Mouse (Mus musculus): ENCODE measurements around the gene Il17d. TPM values are rescaled to one million over a fixed set of nuclear protein-coding genes. Genes with fewer than 3 reads are reported as not detected.

The Il17d gene
- total RNA-seq, 2 experiments from 2014 or later = not detected

DNA sequence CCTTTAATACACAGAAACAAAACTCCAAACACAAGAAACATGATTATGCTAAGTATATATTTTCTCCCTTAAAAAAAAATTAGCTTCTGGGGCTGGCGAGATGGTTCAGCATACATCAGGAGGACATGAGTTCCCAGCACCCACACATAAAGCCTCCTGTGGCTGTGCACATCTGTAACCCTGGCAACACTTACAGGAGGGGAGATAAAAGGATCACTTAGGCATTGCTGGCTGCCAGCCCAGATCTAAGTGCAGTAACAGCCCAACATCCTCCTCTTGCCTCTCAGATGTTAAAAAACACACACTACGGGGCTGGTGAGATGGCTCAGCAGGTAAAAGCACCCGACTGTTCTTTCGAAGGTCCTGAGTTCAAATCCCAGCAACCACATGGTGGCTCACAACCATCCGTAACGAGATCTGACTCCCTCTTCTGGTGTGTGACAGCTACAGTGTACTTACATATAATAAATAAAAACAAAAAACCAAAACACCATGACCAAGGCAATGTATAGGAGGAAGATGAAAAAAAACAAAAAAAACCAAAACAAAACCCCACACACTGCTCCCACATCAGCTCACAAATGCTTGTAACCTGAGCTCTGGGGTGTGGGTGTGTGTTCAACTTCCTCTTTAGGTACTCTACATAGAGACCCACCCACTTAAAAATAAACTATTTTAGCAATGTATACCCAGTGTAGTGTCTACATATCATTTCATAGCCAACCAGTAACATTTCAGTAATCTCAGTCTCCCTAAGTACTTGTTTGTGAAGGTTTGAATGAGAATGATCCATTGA is 50.4 kb downstream of the Il17d start:
- no peak for ATAC-seq (replicated peaks; ENCODE audit: low FRiP score, low TSS enrichment, poor library complexity, severe bottlenecking)

DNA sequence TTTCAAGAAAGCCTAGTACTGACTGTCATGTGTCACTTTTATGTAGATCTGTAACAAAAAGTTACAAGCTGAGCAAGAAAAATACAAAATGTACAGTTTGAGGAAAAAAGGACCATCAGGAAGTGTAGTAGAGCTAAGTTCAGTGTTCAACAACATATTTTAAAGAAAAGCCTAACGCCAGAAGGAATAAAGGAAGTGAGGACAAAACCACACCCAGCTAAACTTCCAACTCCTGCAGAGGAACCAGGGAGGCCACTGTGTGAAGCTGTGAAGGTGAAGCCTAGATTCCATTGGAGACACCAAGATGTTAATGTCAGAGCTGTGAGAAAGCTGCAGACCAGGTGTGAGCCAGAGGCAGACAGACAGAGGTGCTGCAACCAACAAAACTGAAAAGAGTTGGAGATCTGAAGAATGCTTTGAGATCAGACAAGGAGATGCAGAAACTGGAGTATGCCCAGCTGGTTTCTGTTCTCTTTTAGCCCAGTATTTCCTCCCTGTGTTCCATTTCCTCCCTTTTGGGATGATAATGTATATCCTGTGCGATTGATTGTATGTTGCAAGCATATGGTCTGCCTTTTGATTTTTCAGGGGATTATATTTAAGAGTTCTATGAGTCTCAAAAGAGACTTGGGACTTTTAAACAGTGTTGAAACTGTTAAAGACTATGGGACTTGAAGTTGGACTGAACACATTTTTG is 51.9 kb downstream of the Il17d start:
- no peak for ATAC-seq (replicated peaks; ENCODE audit: low FRiP score, low TSS enrichment, poor library complexity, severe bottlenecking)

DNA sequence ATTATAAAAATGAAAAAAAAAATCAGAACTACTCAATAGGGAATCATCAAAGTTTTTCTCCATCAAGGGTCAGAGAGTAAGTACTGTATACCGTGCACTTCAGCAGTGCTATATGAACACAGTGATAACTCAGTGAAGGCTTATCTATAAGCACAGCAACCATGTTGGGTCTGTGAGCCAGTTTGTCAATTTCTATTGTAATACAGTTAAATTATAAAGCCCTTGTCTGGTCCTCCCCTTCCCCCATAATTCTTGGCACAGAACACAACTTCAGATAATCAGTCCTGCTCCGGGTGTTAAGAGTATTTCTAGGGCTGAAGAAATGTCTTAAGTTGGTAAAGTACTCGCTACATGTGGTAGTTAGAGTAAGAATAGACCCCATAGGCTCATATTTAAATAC is 67.3 kb downstream of the Il17d start:
- ATAC-seq (replicated peaks; ENCODE audit: low FRiP score, low TSS enrichment, poor library complexity, severe bottlenecking) = peak; percentile 71

Other genes starting within 250 kb of the Il17d start
- gene Cryl1, start 126.2 kb upstream of the Il17d start, total RNA-seq (2014; fragmentation: Nextera tagmentation) = 28.4 and 38.5 TPM in 2 replicates
- gene Cryl1, start 126.2 kb upstream of the Il17d start, total RNA-seq (2017) = 17.4 and 34.9 TPM in 2 replicates
- gene Ift88, start 100.7 kb upstream of the Il17d start, total RNA-seq (2014; fragmentation: Nextera tagmentation) = 5.7 and 6.0 TPM in 2 replicates
- gene Ift88, start 100.7 kb upstream of the Il17d start, total RNA-seq (2017) = 7.2 and 13.5 TPM in 2 replicates
- gene Eef1akmt1, start 46.8 kb downstream of the Il17d start, total RNA-seq (2014; fragmentation: Nextera tagmentation) = 42.2 and 46.4 TPM in 2 replicates
- gene Eef1akmt1, start 46.8 kb downstream of the Il17d start, total RNA-seq (2017) = 14.7 and 18.2 TPM in 2 replicates
- 48.5 and 56.7 TPM in 2 replicates for gene Xpo4, start 140.7 kb downstream of the Il17d start, total RNA-seq (2014; fragmentation: Nextera tagmentation)
- gene Xpo4, start 140.7 kb downstream of the Il17d start, total RNA-seq (2017) = 61.1 and 69.0 TPM in 2 replicates
- not detected in 2 replicates for gene Gm49361, start 221.3 kb downstream of the Il17d start, total RNA-seq (2014; fragmentation: Nextera tagmentation)
- gene Gm49361, start 221.3 kb downstream of the Il17d start, total RNA-seq (2017) = not detected in 2 replicates
- gene Lats2, start 233.6 kb downstream of the Il17d start, total RNA-seq (2014; fragmentation: Nextera tagmentation) = 6.3 and 11.0 TPM in 2 replicates
- 2.4 and 3.2 TPM in 2 replicates for gene Lats2, start 233.6 kb downstream of the Il17d start, total RNA-seq (2017)